Mouse (Mus musculus): ENCODE measurements at regions not wholly inside any gene's neighbourhood (a gene's known extent, or its start where the extent isn't known, plus 50 kb on each side); places are given as distances from the start of the nearest gene placed in this dataset.

DNA sequence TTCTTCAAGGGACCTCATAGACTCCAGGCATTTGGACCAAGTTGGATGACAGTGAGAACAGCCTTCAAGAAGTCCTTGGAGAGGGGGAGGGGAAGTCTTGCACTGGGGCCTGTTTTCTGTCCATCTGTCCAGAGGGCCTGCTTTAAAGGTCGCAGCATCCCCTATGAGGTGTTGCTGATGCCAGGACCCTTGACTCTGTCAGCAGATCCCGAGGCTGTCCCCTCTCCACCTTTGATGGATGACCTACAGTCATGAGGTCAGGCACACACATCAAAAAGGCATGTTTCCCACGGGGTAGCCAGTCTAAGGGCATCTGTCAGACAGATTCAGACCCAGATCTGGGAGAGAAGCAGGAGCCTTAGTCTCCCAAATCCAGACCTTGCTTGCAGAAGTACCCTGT lies 183.4 kb upstream of the Gli2 start:
- peak; percentile 51; the same call in 1 of the 2 replicates for ATAC-seq (replicated peaks; ENCODE audit: insufficient number of reproducible peaks, low FRiP score, low TSS enrichment)
- no peaks in the 10 kb centered on the region for H3K36me3 ChIP-seq (ENCODE audit: control insufficient read depth, insufficient read depth, low read length)
- 16% methylated on average over 3 of the region's 3 CpGs for WGBS (ENCODE audit: insufficient replicate concordance)
- no peak overlapping the region for H3K27ac ChIP-seq (ENCODE audit: low read depth, low read length)
- no peak overlapping the region for H3K4me2 ChIP-seq
- H3K9ac ChIP-seq (ENCODE audit: low read depth, low read length): no peak overlapping the region
- no peaks in the 10 kb centered on the region for H3K27me3 ChIP-seq (ENCODE audit: control insufficient read depth, insufficient read depth, low read length)
- no peak overlapping the region for H3K4me3 ChIP-seq (ENCODE audit: low read depth, low read length)
- peaks cover 10% of the 10 kb centered on the region; the same call in 1 of the 2 replicates for H3K4me1 ChIP-seq (ENCODE audit: control insufficient read depth, insufficient read depth, low read length)
- no peaks in the 10 kb centered on the region for H3K9me3 ChIP-seq (replicated peaks; ENCODE audit: control insufficient read depth, low read length)

DNA sequence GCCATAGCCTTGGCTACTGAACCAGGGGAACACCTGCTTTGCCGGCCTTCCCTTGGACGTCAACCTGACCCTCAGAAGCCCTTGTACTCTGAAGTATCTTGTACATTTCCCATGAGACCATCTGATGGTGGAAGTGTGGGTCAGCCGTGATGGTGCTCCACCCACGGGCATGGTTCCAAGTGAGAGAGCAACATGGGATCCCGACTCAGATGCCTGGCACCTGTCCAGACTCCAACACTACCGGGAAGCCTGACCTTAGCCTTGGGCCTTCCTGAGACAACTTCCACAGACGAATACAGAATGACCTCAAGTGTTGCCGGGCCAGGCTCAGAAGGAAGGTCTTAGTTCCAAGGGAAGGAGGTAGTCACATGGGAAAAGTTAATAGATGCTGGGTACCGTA lies 181.0 kb upstream of the Gli2 start:
- Histone ChIP-seq H3K9ac (ENCODE audit: low read depth, low read length) (no peak overlapping the region), H3K36me3 (ENCODE audit: control insufficient read depth, insufficient read depth, low read length) (no peaks in the 10 kb centered on the region), H3K27ac (ENCODE audit: low read depth, low read length) (no peak overlapping the region), H3K4me2 (no peak overlapping the region), H3K4me3 (ENCODE audit: low read depth, low read length) (no peak overlapping the region), H3K4me1 (ENCODE audit: control insufficient read depth, insufficient read depth, low read length) (peaks cover 10% of the 10 kb centered on the region; the same call in 1 of the 2 replicates), H3K9me3 (replicated peaks; ENCODE audit: control insufficient read depth, low read length) (no peaks in the 10 kb centered on the region), H3K27me3 (ENCODE audit: control insufficient read depth, insufficient read depth, low read length) (no peaks in the 10 kb centered on the region)
- whole genome bisulfite sequencing (ENCODE audit: insufficient replicate concordance): 72% methylated on average over 9 of the region's 9 CpGs
- ATAC-seq (replicated peaks; ENCODE audit: insufficient number of reproducible peaks, low FRiP score, low TSS enrichment): no peak

DNA sequence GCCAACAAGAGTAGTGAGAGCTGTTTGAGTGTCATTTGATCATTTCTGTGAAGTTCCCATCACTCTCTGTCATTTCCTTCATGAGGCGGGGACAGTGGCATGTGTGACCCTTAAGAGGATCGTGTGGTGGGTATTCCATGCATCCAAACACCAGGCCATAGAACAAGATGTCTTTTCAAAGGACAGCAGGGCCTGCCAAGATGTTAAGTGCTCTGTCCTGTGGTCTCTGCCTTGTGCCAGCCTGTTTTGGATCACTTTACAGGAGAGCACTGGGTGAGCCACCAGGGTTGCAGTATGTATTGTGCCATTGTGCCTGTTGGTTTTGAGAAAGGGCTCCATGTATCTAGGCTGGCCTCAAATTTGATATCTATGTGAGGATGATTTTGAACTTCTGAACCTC lies 173.6 kb upstream of the Gli2 start:
- no peak for ATAC-seq (replicated peaks; ENCODE audit: insufficient number of reproducible peaks, low FRiP score, low TSS enrichment)
- WGBS (ENCODE audit: insufficient replicate concordance): 78% methylated on average over 2 of the region's 2 CpGs
- no peak overlapping the region for H3K9ac ChIP-seq (ENCODE audit: low read depth, low read length)

DNA sequence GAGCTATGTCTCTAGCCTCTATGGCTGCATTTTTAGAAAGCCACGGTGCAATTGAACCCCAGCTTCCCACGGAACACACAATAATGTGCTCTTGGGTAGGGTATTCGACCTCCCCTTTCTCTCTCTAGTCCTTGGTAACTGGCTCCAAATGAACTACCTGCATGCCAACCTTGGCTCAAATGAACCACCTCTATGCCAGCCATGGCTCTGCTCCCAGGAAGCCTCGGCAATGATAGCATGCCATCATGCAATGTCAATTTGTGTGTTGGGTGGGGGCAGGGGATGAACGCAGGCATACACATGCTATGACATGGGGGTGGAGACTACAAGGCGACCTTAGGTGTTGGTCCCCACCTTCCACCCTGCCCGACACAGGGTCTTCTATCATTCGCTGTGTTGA lies 170.5 kb upstream of the Gli2 start:
- H3K27ac ChIP-seq (ENCODE audit: low read depth, low read length): no peak overlapping the region
- H3K36me3 ChIP-seq (ENCODE audit: control insufficient read depth, insufficient read depth, low read length): no peaks in the 10 kb centered on the region
- ATAC-seq (replicated peaks; ENCODE audit: insufficient number of reproducible peaks, low FRiP score, low TSS enrichment): no peak
- no peaks in the 10 kb centered on the region for H3K9me3 ChIP-seq (replicated peaks; ENCODE audit: control insufficient read depth, low read length)
- no peak overlapping the region for H3K4me2 ChIP-seq
- no peak overlapping the region for H3K4me3 ChIP-seq (ENCODE audit: low read depth, low read length)
- no peaks in the 10 kb centered on the region; the same call in 1 of the 2 replicates for H3K27me3 ChIP-seq (ENCODE audit: control insufficient read depth, insufficient read depth, low read length)
- H3K4me1 ChIP-seq (ENCODE audit: control insufficient read depth, insufficient read depth, low read length): peaks cover 6% of the 10 kb centered on the region; the same call in 1 of the 2 replicates
- H3K9ac ChIP-seq (ENCODE audit: low read depth, low read length): no peak overlapping the region
- 85% methylated on average over 8 of the region's 8 CpGs for WGBS (ENCODE audit: insufficient replicate concordance)

More for the DNA sequence above, 173.6 kb upstream of the Gli2 start:
- Histone ChIP-seq H3K27ac (ENCODE audit: low read depth, low read length) (no peak overlapping the region), H3K36me3 (ENCODE audit: control insufficient read depth, insufficient read depth, low read length) (no peaks in the 10 kb centered on the region), H3K4me1 (ENCODE audit: control insufficient read depth, insufficient read depth, low read length) (no peaks in the 10 kb centered on the region), H3K4me3 (ENCODE audit: low read depth, low read length) (no peak overlapping the region), H3K27me3 (ENCODE audit: control insufficient read depth, insufficient read depth, low read length) (no peaks in the 10 kb centered on the region; the same call in 1 of the 2 replicates), H3K9me3 (replicated peaks; ENCODE audit: control insufficient read depth, low read length) (no peaks in the 10 kb centered on the region), H3K4me2 (no peak overlapping the region)

DNA sequence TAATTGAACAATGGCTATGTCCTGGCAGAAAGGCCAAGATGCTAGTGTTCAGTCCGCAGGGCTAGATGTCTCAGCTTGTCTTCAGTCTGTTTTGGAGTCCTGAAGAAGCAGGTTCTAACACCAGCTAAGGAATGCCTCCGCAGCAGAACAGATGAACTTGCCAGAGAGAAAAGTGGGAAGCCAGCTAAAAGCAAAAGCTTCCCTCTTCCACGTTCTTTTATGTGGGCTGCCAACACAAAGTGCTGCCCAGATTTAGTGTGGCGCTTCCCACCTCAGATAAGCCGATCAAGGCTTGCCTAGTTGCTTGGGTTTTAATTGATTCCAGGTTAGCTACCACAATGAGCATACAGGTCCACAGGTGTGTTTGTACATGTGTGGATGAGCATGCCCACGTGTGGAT lies 168.5 kb upstream of the Gli2 start:
- 81% methylated on average over 6 of the region's 6 CpGs for WGBS (ENCODE audit: insufficient replicate concordance)
- ATAC-seq (replicated peaks; ENCODE audit: insufficient number of reproducible peaks, low FRiP score, low TSS enrichment): no peak
- H3K4me3 ChIP-seq (ENCODE audit: low read depth, low read length): no peak overlapping the region
- H3K27me3 ChIP-seq (ENCODE audit: control insufficient read depth, insufficient read depth, low read length): no peaks in the 10 kb centered on the region; the same call in 1 of the 2 replicates
- H3K4me2 ChIP-seq: no peak overlapping the region
- H3K4me1 ChIP-seq (ENCODE audit: control insufficient read depth, insufficient read depth, low read length): peaks cover 11% of the 10 kb centered on the region
- no peak overlapping the region for H3K9ac ChIP-seq (ENCODE audit: low read depth, low read length)
- no peak overlapping the region for H3K27ac ChIP-seq (ENCODE audit: low read depth, low read length)
- no peaks in the 10 kb centered on the region for H3K9me3 ChIP-seq (replicated peaks; ENCODE audit: control insufficient read depth, low read length)
- no peaks in the 10 kb centered on the region for H3K36me3 ChIP-seq (ENCODE audit: control insufficient read depth, insufficient read depth, low read length)

DNA sequence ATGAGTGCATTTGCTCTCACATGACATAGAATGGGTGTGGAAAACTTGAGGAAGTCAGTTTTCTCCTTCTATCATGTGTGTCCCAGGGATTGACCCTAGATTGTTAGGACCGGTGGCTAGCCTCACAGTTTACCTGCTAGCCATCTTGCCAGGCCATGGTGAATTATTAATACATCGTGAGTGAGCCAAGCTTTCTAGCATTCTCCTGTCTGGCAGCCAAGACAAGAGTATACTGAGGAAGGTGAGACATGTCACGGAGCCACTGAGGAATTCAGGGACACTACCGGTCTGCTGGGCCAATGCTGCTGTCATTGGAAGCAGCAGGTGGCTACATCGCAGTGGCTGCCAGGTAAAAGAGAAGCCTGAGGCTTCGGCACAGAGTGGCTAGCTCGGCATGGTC lies 167.6 kb upstream of the Gli2 start:
- Histone ChIP-seq H3K4me3 (ENCODE audit: low read depth, low read length) (no peak overlapping the region), H3K4me2 (no peak overlapping the region), H3K4me1 (ENCODE audit: control insufficient read depth, insufficient read depth, low read length) (peaks cover 11% of the 10 kb centered on the region), H3K9me3 (replicated peaks; ENCODE audit: control insufficient read depth, low read length) (no peaks in the 10 kb centered on the region), H3K27me3 (ENCODE audit: control insufficient read depth, insufficient read depth, low read length) (no peaks in the 10 kb centered on the region; the same call in 1 of the 2 replicates), H3K36me3 (ENCODE audit: control insufficient read depth, insufficient read depth, low read length) (no peaks in the 10 kb centered on the region), H3K9ac (ENCODE audit: low read depth, low read length) (no peak overlapping the region), H3K27ac (ENCODE audit: low read depth, low read length) (no peak overlapping the region)
- WGBS (ENCODE audit: insufficient replicate concordance): 78% methylated on average over 7 of the region's 7 CpGs
- ATAC-seq (replicated peaks; ENCODE audit: insufficient number of reproducible peaks, low FRiP score, low TSS enrichment): no peak

DNA sequence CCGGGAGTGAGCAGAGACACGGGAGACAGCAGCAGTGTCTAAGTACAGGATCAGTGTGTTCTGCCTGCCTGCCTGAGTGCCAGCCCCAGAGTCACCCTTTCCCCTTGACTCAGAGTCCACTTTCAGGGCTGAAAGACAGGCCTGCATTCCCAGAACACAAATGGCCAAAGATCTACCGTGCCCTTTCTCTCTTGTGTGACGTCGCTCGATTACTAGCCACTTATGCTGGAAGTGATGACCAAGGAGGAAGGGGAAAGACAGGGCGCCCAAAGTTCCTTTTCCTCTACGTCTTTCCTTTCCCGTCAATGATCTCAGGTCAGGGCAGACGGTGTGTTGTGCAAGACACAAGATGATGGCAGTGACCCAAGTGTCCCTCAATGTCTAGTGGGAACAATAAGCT lies 166.4 kb upstream of the Gli2 start:
- Histone ChIP-seq H3K27me3 (ENCODE audit: control insufficient read depth, insufficient read depth, low read length) (no peaks in the 10 kb centered on the region; the same call in 1 of the 2 replicates), H3K4me1 (ENCODE audit: control insufficient read depth, insufficient read depth, low read length) (peaks cover 11% of the 10 kb centered on the region), H3K4me2 (no peak overlapping the region), H3K36me3 (ENCODE audit: control insufficient read depth, insufficient read depth, low read length) (no peaks in the 10 kb centered on the region), H3K4me3 (ENCODE audit: low read depth, low read length) (no peak overlapping the region), H3K9ac (ENCODE audit: low read depth, low read length) (no peak overlapping the region), H3K9me3 (replicated peaks; ENCODE audit: control insufficient read depth, low read length) (no peaks in the 10 kb centered on the region), H3K27ac (ENCODE audit: low read depth, low read length) (0 out of 2 replicates have a peak overlapping the region, but pooled peaks have one; percentile 4)
- WGBS (ENCODE audit: insufficient replicate concordance): 64% methylated on average over 10 of the region's 10 CpGs
- no peak for ATAC-seq (replicated peaks; ENCODE audit: insufficient number of reproducible peaks, low FRiP score, low TSS enrichment)

DNA sequence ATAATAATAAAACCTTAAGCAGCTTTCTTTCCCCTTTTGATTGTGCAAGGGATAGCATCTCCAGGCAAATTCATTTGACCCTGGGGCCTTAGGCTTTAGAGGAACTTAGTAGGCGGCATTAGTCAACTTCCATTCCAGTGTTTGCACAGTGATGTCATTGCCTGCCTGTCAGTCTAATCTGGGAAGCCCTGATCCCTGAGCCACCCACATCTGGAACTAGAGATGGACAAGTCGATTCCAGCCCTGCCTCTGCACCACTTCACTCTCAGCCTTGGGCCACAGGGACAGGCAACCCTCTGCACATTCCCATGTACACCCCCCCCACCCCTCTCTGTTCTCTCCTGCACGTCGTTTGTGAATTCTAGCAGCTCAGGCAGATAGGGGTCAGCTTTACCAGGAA lies 164.0 kb upstream of the Gli2 start:
- Histone ChIP-seq H3K9ac (ENCODE audit: low read depth, low read length) (no peak overlapping the region), H3K4me3 (ENCODE audit: low read depth, low read length) (no peak overlapping the region), H3K4me1 (ENCODE audit: control insufficient read depth, insufficient read depth, low read length) (peaks cover 11% of the 10 kb centered on the region), H3K27ac (ENCODE audit: low read depth, low read length) (no peak overlapping the region), H3K4me2 (no peak overlapping the region), H3K36me3 (ENCODE audit: control insufficient read depth, insufficient read depth, low read length) (no peaks in the 10 kb centered on the region), H3K27me3 (ENCODE audit: control insufficient read depth, insufficient read depth, low read length) (no peaks in the 10 kb centered on the region; the same call in 1 of the 2 replicates), H3K9me3 (replicated peaks; ENCODE audit: control insufficient read depth, low read length) (no peaks in the 10 kb centered on the region)
- 13% methylated on average over 4 of the region's 4 CpGs for WGBS (ENCODE audit: insufficient replicate concordance)
- peak; percentile 55; the same call in 1 of the 2 replicates for ATAC-seq (replicated peaks; ENCODE audit: insufficient number of reproducible peaks, low FRiP score, low TSS enrichment)

DNA sequence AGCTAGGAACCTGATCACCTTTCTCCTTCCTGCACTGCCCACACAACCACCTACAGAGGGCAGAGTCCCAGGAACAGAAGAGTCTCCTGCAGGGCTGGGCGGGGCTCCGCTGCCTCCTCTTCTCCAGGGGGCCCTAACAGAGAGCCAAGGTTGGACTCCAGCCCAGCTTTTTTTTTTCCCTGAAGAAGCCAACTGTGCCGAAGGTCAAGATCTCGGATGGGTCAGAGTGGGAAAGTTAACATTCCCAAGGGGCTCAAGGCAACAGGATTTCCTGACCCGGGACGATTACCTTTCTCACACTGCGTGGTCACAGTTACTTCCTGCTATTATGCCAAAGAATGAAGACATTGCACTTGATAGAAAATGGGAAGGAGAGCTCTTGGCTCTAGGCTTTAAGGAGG lies 156.2 kb upstream of the Gli2 start:
- H3K4me1 ChIP-seq (ENCODE audit: control insufficient read depth, insufficient read depth, low read length): peaks cover 11% of the 10 kb centered on the region; the same call in 1 of the 2 replicates
- no peak overlapping the region for H3K27ac ChIP-seq (ENCODE audit: low read depth, low read length)
- no peak overlapping the region for H3K4me3 ChIP-seq (ENCODE audit: low read depth, low read length)
- ATAC-seq (replicated peaks; ENCODE audit: insufficient number of reproducible peaks, low FRiP score, low TSS enrichment): no peak; the same call in 1 of the 2 replicates
- H3K36me3 ChIP-seq (ENCODE audit: control insufficient read depth, insufficient read depth, low read length): no peaks in the 10 kb centered on the region
- H3K9ac ChIP-seq (ENCODE audit: low read depth, low read length): no peak overlapping the region
- no peak overlapping the region for H3K4me2 ChIP-seq
- H3K27me3 ChIP-seq (ENCODE audit: control insufficient read depth, insufficient read depth, low read length): no peaks in the 10 kb centered on the region
- H3K9me3 ChIP-seq (replicated peaks; ENCODE audit: control insufficient read depth, low read length): no peaks in the 10 kb centered on the region
- 52% methylated on average over 7 of the region's 7 CpGs for WGBS (ENCODE audit: insufficient replicate concordance)
